Mouse (Mus musculus) MN1 (cell line): ENCODE results near the gene Plk5.

Experiments used
- DNase-seq: peaks from one replicate; pipeline ENCODE4 v3.0.0-alpha.2; 2016; ENCODE audit warnings: low spot score

Gene Plk5

GRCm38 (mm10) chr10:80388731-80389130 lies 32.5 kb downstream of the Plk5 start:
- DNase-seq, result no peak

GRCm38 (mm10) chr10:80389185-80389708 lies 33.0 kb downstream of the Plk5 start:
- DNase-seq, result no peak

DNA sequence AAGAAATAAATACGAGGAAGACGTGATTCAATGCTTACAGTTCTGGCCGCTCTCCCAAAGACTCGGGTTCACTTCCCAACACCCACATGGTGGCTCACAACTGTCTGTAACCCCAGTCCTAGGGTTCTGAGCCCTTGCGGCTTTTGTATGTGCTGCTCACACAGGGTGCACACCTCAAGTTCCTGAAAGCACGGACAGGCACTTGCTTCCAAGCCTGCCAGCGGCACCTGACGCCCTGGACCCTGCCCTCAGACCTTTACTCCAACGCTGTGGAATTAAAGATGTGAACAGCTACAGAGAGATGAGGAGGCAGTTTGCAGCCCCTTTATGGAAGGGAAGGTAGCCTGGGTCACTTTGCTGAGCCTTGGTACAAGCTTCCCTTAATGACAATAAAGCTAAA lies 34.4 kb downstream of the Plk5 start:
- no peak for DNase-seq

- DNase-seq, result no peak
These were observed 36.4 kb downstream of the Plk5 start for GRCm38 (mm10) chr10:80392687-80393086.

GRCm38 (mm10) chr10:80395025-80395627 lies 38.9 kb downstream of the Plk5 start:
- no peak for DNase-seq

DNA sequence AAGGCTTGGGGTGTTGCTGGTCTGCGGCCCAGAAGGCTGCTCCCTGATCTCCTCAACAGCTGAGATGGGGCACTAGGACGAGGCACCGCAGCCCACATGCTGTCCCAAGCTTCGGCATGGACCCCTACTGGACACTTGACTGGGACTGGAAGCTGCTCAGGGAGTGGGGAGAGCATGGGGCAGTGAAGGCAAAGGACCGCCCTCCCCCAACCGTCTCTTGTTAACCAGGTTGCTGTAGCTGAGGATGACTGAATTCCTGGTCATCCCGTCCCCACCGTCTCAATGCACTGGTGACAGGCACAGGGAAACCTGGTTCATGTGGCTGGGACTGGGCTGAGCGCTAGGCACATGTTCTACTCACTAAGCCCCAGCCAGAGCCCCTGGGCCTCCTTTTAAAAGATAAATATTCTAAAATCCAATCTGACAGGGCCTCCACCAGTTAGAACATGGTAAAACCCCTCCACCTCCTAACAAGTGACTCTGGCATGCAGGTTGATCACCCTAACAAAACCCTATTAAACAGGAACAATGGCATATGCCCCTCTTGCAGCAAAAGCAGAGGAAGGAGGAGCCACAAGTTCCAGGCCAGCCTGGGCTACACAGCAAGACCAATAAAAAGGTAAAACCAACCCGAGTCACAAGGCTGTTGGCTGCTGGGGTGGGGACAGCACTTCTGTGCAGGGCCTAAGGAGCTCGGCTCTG lies 40.7 kb downstream of the Plk5 start:
- no peak for DNase-seq

- DNase-seq, result no peak
These were observed 41.4 kb downstream of the Plk5 start for GRCm38 (mm10) chr10:80397524-80398173.

- DNase-seq, result no peak
These were observed 41.9 kb downstream of the Plk5 start for GRCm38 (mm10) chr10:80398174-80398535.

DNA sequence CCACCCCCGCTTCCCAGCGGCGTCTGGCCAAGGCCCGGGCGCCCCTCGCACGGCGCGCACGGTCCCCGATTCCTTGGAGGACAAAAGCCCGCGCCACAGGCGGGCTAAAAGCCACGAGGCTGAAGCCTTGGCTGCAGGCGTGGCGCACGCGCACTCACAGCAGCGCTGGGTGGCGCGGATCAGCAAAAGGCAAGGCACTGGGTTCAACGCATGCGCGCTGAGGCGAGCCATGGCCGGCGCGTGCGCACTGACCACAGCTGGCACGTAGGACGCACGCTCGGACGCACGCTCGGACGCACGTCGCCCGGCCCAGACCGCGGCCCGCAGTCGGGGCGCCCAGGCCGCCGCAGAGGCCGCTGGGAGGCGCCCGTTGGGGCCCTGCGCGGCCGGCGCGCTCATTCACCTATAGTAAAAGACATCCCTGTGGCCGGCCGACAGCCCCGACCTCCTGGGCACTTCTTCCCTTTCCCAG lies 42.5 kb downstream of the Plk5 start:
- peak; percentile 98 for DNase-seq

DNA sequence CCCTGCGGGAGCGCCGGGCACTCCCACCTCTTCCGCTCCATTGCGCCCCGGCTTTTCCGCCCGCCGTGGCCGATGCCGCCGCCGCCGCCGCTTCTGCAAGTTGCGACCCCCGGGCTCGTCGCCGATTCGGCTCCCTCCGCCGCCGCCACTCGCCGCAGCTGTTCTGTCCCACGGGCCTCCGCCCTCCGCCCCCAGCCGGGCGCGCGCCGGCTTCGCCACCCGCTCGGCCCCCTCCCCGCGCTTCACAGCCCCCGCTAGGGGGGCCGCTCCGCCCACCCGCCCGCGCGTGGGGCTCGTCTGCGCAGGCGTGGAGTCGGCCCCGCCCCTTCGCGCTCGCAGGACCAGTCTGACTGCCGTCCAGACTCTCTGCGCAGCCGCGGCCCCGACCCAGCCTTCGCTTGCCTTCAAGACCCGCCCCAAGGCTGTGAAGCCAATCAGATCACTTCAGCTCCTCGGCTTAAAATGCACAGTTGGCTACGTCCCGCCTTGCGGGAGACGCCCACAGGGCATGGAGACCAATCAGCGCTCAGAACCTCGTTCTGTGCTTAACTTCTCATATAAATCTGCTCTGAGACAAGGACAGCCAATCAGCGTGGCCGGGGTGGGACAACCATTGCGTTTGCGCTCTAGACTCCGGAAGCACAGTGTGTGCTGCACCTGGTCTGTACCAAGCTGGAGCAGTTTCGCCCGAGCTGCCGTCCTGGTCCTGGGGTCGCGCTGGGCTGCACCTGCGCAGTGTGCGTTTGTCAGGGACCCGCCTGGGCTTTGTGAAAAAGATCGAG lies 43.1 kb downstream of the Plk5 start, which contains the start of gene Mbd3:
TSS of gene Mbd3 (minus strand) at position 360 of the 782 bp plus-strand sequence.
- DNase-seq, result peak; percentile 99

DNA sequence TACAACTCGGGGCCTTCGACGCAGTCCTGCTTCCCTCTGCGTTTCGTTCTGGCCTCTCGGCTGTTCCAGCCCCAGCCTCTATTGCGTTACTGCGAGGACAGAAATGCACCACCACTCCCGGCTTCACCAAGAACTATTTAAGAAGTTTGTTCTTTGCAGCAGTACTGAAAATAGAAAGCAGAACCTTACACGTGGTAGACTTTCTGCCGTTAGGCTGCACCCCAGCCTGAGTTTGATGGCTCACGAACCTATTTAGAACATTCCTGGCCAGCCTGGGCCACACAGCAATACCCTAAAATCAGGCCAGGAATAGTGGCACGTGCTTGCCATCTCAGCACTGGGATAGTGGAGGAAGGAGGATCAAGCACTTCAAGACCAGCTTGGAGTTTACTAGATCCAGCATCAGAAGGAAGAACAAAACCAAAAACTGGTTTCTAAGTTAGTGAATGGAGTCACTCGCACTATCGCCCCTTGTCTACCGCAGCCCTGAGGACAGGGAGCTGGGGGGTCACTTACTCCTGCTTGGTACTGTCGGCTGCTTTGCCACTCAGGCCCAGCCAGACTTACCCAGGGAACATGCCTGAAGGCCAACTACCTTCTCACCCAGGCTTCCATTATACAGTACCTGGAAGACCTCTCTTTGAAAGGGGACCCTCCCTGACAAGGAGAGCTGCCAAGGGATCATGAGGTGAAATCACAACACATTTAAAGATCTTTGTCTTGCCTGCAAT lies 43.9 kb downstream of the Plk5 start:
- no peak for DNase-seq

- DNase-seq, result no peak
These were observed 44.5 kb downstream of the Plk5 start for GRCm38 (mm10) chr10:80400704-80401161.

DNA sequence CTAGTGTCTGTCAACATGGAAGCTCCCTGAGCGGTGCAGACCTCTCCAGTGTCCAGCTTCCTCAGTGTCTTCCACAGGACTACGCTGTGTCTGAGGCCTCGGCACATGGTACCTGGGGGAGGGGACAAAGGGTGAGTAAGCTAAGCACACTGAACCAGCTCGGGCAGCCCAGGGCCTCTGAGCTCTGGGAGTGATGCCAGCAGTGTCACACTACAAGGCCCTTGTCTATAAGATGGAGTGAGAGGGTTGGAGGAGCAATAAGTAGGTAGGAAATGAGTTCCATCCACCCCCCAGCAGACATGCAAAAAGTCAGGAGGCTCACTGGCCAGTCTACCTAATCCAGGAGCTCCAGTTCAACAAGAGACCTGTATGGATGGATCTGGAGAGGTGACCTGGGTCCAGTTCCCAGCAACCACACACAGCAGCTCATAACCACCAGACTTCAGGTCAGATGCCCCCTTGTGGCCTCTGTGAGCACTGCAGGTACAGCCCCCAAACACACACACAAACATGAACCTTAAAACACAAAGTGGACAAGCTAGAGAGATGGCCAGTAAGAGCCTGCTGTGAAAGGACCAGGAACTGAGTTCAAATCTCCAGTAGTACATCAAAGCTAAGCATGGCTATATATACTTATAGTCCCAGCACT lies 46.9 kb downstream of the Plk5 start:
- DNase-seq, result peak; percentile 68

DNA sequence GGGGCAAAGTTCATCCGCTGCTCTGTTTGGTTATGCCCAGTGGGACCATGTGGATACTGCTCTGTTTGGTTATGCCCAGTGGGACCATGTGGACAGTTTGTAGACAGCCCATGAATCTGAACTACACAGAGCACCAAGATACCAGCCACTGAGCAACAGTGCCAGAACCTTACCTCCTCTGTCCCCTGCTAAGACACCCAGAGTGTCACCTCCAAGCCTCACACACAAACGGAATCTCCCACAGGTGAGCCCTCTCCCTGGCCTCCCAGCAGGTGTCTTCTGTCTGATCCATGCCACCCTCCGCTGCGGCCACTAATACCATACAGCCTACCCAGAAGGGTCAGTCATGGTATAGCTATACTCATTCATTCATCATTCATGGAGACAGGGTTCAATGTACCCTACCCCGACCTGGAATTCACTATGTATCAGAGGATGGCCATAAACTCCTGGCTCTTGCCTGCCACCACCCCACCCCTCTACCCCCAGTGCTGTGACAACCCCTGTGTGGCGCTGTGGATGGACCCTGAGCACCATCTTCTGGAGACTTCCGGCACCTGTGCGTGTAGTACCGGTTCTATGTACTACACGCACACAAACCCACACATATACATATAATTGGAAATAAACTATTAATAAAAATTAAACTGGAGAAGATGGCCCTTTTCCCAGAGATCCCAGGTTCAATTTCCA lies 49.4 kb downstream of the Plk5 start:
- peak; percentile 44 for DNase-seq

- DNase-seq, result peak; percentile 92
These were observed 50.6 kb downstream of the Plk5 start, which contains the start of gene Uqcr11 for GRCm38 (mm10) chr10:80406684-80407501. Gene Uqcr11, minus strand, starts transcription at chr10:80406830.

- no peak for DNase-seq
These were observed 51.7 kb downstream of the Plk5 start for GRCm38 (mm10) chr10:80407924-80408323.

- peak; percentile 85 for DNase-seq
These were observed 56.6 kb downstream of the Plk5 start for GRCm38 (mm10) chr10:80412656-80413541.
